Mouse (Mus musculus): ENCODE measurements around the gene Polg2. TPM values are rescaled to one million over a fixed set of nuclear protein-coding genes. Genes with fewer than 3 reads are reported as not detected.
"Not testable (repeated sequence)": the region's sequence is repeated elsewhere in the genome, so short reads cannot be mapped to it uniquely, and the experiment has no call there.

Polg2 gene
- total and polyA plus RNA-seq, 3 experiments: 12.1 to 12.5 (median 12.3) TPM

GRCm38 (mm10) chr11:106749557-106750120 is 29.7 kb downstream of the Polg2 start:
- in situ Hi-C loops (cut with MboI; ENCODE audit: low pct_ligation_motif_present, low pct_unique_long_range_greater_than_20kb, low sequenced_read_pairs): loop anchor here (5.0 to 25.0 kb wide), 4 partner anchors 77 to 437 kb away; partner anchors contain the start of genes Cd79b and Gh
- DNase-seq (ENCODE audit: extremely low read depth); H3K79me2 ChIP-seq (replicated peaks; ENCODE audit: control insufficient read depth, extremely low read depth, insufficient read depth, poor library complexity, severe bottlenecking); dilution Hi-C loops (cut with MboI; ENCODE audit: extremely low pct_ligation_motif_present, extremely low pct_unique_long_range_greater_than_20kb, low sequenced_read_pairs); H3K27me3 ChIP-seq (replicated peaks): not testable (repeated sequence)
- Histone ChIP-seq H3K4me1 (ENCODE audit: control insufficient read depth in 1 of 2, insufficient read depth in 2 of 2) (peaks cover 5 to 26% of the 10 kb centered on the region in 2 experiments), H3K36me3 (replicated peaks in 1 of 2; ENCODE audit: control insufficient read depth in 1 of 2, insufficient read depth in 1 of 2, low read length in 1 of 2) (peaks cover 4 to 26% of the 10 kb centered on the region in 2 experiments), H3K9ac (ENCODE audit: insufficient read depth, low read depth) (peak overlapping the region; percentile 94), H3K9me3 (replicated peaks; ENCODE audit: low read length) (peaks cover 11% of the 10 kb centered on the region), H3K4me2 (ENCODE audit: insufficient read depth, low read depth, poor library complexity, severe bottlenecking) (peak overlapping the region; percentile 76), H3K27ac (ENCODE audit: insufficient read depth, low read depth) (peak overlapping the region; percentile 95), H3K4me3 (replicated peaks in 1 of 3; ENCODE audit: low read depth in 2 of 3, low read length in 2 of 3, poor library complexity in 1 of 3) (peak overlapping the region; percentile 52 to 66 (median 52))
- peak; percentile 64; the same call in 1 of the 2 replicates for TF ChIP-seq ELF1 (IDR thresholded peaks at IDR 0.05; ENCODE audit: low read depth, low read length)
- peak; percentile 97 for TF ChIP-seq TBP (conservative IDR thresholded peaks at IDR 0.05; ENCODE audit: low read depth, low read length)
- TF ChIP-seq RCOR1 (conservative IDR thresholded peaks at IDR 0.05; ENCODE audit: low read depth, low read length): 0 out of 2 replicates have a peak, but pooled peaks have one; percentile 39
- peak; percentile 29; the same call in 1 of the 2 replicates for TF ChIP-seq MYC (IDR thresholded peaks at IDR 0.05; ENCODE audit: low read depth, low read length)
- peak; percentile 14; the same call in 1 of the 2 replicates for TF ChIP-seq MAFK (IDR thresholded peaks at IDR 0.05; ENCODE audit: insufficient replicate concordance, low read length)

- in situ Hi-C loops (cut with MboI; ENCODE audit: low pct_ligation_motif_present, low pct_unique_long_range_greater_than_20kb, low sequenced_read_pairs) (no loop called here), dilution Hi-C loops (cut with MboI; ENCODE audit: extremely low pct_ligation_motif_present, extremely low pct_unique_long_range_greater_than_20kb, low sequenced_read_pairs) (no loop called here)
- no peaks in the 10 kb centered on the region for H3K27me3 ChIP-seq (replicated peaks)
- H3K4me3 ChIP-seq (replicated peaks in 1 of 3; ENCODE audit: low read depth in 2 of 3, low read length in 2 of 3, poor library complexity in 1 of 3): no peak overlapping the region
- no peak overlapping the region for H3K27ac ChIP-seq (ENCODE audit: insufficient read depth, low read depth)
- DNase-seq (ENCODE audit: extremely low read depth): peak; percentile 39
- TF ChIP-seq CHD2 (IDR thresholded peaks at IDR 0.05; ENCODE audit: low read length) (no peak), MYC (IDR thresholded peaks at IDR 0.05; ENCODE audit: low read depth, low read length) (0 out of 2 replicates have a peak, but pooled peaks have one; percentile 49), SMC3 (IDR thresholded peaks at IDR 0.05; ENCODE audit: low read depth, low read length) (peak; percentile 74), EP300 (IDR thresholded peaks at IDR 0.05; ENCODE audit: low read length) (no peak), ZC3H11A (IDR thresholded peaks at IDR 0.05; ENCODE audit: low read depth, low read length) (peak; percentile 14), ZNF384 (IDR thresholded peaks at IDR 0.05; ENCODE audit: low read depth, low read length) (peak; percentile 33), CTCF (conservative IDR thresholded peaks at IDR 0.05 in 1 of 2, IDR thresholded peaks at IDR 0.05 in 1 of 2; ENCODE audit: low read depth in 2 of 2, low read length in 2 of 2) (peak; percentile 36 to 69), RAD21 (IDR thresholded peaks at IDR 0.05; ENCODE audit: low read depth, low read length) (peak; percentile 73)
- H3K4me1 ChIP-seq (ENCODE audit: control insufficient read depth in 1 of 2, insufficient read depth in 2 of 2): peaks cover 0 to 29% of the 10 kb centered on the region in 2 experiments; a peak in 2 of 4 replicates
- H3K79me2 ChIP-seq (replicated peaks; ENCODE audit: control insufficient read depth, extremely low read depth, insufficient read depth, poor library complexity, severe bottlenecking): peaks cover 12% of the 10 kb centered on the region
- peaks cover 4 to 17% of the 10 kb centered on the region in 2 experiments for H3K36me3 ChIP-seq (replicated peaks in 1 of 2; ENCODE audit: control insufficient read depth in 1 of 2, insufficient read depth in 1 of 2, low read length in 1 of 2)
- H3K4me2 ChIP-seq (ENCODE audit: insufficient read depth, low read depth, poor library complexity, severe bottlenecking): no peak overlapping the region
- peaks cover 11% of the 10 kb centered on the region for H3K9me3 ChIP-seq (replicated peaks; ENCODE audit: low read length)
- H3K9ac ChIP-seq (ENCODE audit: insufficient read depth, low read depth): no peak overlapping the region
Measured at GRCm38 (mm10) chr11:106744949-106745348, 34.4 kb downstream of the Polg2 start.

- DNase-seq (ENCODE audit: extremely low read depth): peak; percentile 73
- Histone ChIP-seq H3K4me2 (ENCODE audit: insufficient read depth, low read depth, poor library complexity, severe bottlenecking) (no peak overlapping the region), H3K4me1 (ENCODE audit: control insufficient read depth in 1 of 2, insufficient read depth in 2 of 2) (peaks cover 3 to 52% of the 10 kb centered on the region in 2 experiments; a peak in 3 of 4 replicates)
Measured at GRCm38 (mm10) chr11:106742388-106742841, 36.9 kb downstream of the Polg2 start.

More at GRCm38 (mm10) chr11:106742388-106742841, 36.9 kb downstream of the Polg2 start:
- Histone ChIP-seq H3K27ac (ENCODE audit: insufficient read depth, low read depth) (no peak overlapping the region), H3K79me2 (replicated peaks; ENCODE audit: control insufficient read depth, extremely low read depth, insufficient read depth, poor library complexity, severe bottlenecking) (peaks cover 12% of the 10 kb centered on the region), H3K36me3 (replicated peaks in 1 of 2; ENCODE audit: control insufficient read depth in 1 of 2, insufficient read depth in 1 of 2, low read length in 1 of 2) (peaks cover 4 to 22% of the 10 kb centered on the region in 2 experiments), H3K9me3 (replicated peaks; ENCODE audit: low read length) (peaks cover 9% of the 10 kb centered on the region), H3K9ac (ENCODE audit: insufficient read depth, low read depth) (no peak overlapping the region), H3K4me3 (replicated peaks in 1 of 3; ENCODE audit: low read depth in 2 of 3, low read length in 2 of 3, poor library complexity in 1 of 3) (no peak overlapping the region), H3K27me3 (replicated peaks) (no peaks in the 10 kb centered on the region)
- TF ChIP-seq CTCF (conservative IDR thresholded peaks at IDR 0.05 in 1 of 2, IDR thresholded peaks at IDR 0.05 in 1 of 2; ENCODE audit: low read depth in 2 of 2, low read length in 2 of 2): peak; percentile 65 to 92
- TF ChIP-seq SMC3 (IDR thresholded peaks at IDR 0.05; ENCODE audit: low read depth, low read length): peak; percentile 93
- no peak for TF ChIP-seq ZMIZ1 (IDR thresholded peaks at IDR 0.05; ENCODE audit: low read depth, low read length)
- peak; percentile 89 for TF ChIP-seq RAD21 (IDR thresholded peaks at IDR 0.05; ENCODE audit: low read depth, low read length)
- no peak for TF ChIP-seq CHD1 (IDR thresholded peaks at IDR 0.05; ENCODE audit: low read depth, low read length)
- TF ChIP-seq ZNF384 (IDR thresholded peaks at IDR 0.05; ENCODE audit: low read depth, low read length): peak; percentile 78
- peak; percentile 85 for TF ChIP-seq ZC3H11A (IDR thresholded peaks at IDR 0.05; ENCODE audit: low read depth, low read length)
- dilution Hi-C loops (cut with MboI; ENCODE audit: extremely low pct_ligation_motif_present, extremely low pct_unique_long_range_greater_than_20kb, low sequenced_read_pairs): no loop called here
- in situ Hi-C loops (cut with MboI; ENCODE audit: low pct_ligation_motif_present, low pct_unique_long_range_greater_than_20kb, low sequenced_read_pairs): no loop called here
